Mouse (Mus musculus) cortical plate, adult 2 months (tissue): ENCODE data around the gene Pigv. TPM values are rescaled to one million over a fixed set of nuclear protein-coding genes. Genes with fewer than 3 reads are reported as not detected.

Experiments used
- H3K27ac ChIP-seq: fragments of 200-500 bp; 2 replicates; pipeline ENCODE4 v1.5.1; 2012; ENCODE audit warnings: low read length, control low read depth, inconsistent platforms; ENCODE audit not compliant: insufficient read depth
- H3K4me1 ChIP-seq: fragments of 200-500 bp; 2 replicates; pipeline ENCODE4 v1.6.1; 2011; ENCODE audit warnings: low read length; ENCODE audit not compliant: control insufficient read depth, insufficient read depth
- H3K4me3 ChIP-seq: fragments of 200-500 bp; 2 replicates; pipeline ENCODE4 v1.5.1; 2011; ENCODE audit warnings: mild to moderate bottlenecking, low read length, control low read depth; ENCODE audit not compliant: insufficient read depth
- CTCF ChIP-seq: fragments of 200-500 bp; IDR thresholded peaks from 2 replicates; pipeline ENCODE4 v1.5.1; 2011; ENCODE audit warnings: mild to moderate bottlenecking, control low read depth, low read length; ENCODE audit not compliant: insufficient read depth; ENCODE audit errors: extremely low read depth
- POLR2A ChIP-seq: fragments of 200-500 bp; IDR thresholded peaks from 2 replicates; pipeline ENCODE4 v1.6.1; 2011; ENCODE audit warnings: mild to moderate bottlenecking, low read length, control low read depth; ENCODE audit not compliant: insufficient read depth; ENCODE audit errors: extremely low read depth
- polyA plus RNA-seq: library from polyadenylated mRNA; depleted of rRNA; stranded (reverse); fragments of >200 nt; gene quantifications from 2 replicates; pipeline ENCODE4 v1.2.3, GENCODE M21; 2012; rRNA removed

Gene Pigv
- polyA plus RNA-seq, 1 experiment: 6.6 TPM

- TF ChIP-seq CTCF: no peak
- no peak for TF ChIP-seq POLR2A
- H3K4me1 ChIP-seq: peaks cover 2% of the 10 kb centered on the region; the same call in 1 of the 2 replicates
- no peak overlapping the region for H3K27ac ChIP-seq
- no peak overlapping the region for H3K4me3 ChIP-seq
Observed at GRCm38 (mm10) chr4:133619473-133620136, 52.8 kb downstream of the Pigv start.

GRCm38 (mm10) chr4:133617936-133618335 is 54.5 kb downstream of the Pigv start:
- TF ChIP-seq CTCF: no peak
- TF ChIP-seq POLR2A: no peak
- no peak overlapping the region for H3K27ac ChIP-seq
- H3K4me1 ChIP-seq: peaks cover 5% of the 10 kb centered on the region
- H3K4me3 ChIP-seq: no peak overlapping the region

GRCm38 (mm10) chr4:133615416-133615815 is 57.0 kb downstream of the Pigv start:
- TF ChIP-seq CTCF (no peak), POLR2A (no peak)
- no peak overlapping the region for H3K27ac ChIP-seq
- H3K4me3 ChIP-seq: no peak overlapping the region
- peaks cover 5% of the 10 kb centered on the region for H3K4me1 ChIP-seq

- TF ChIP-seq CTCF (no peak), POLR2A (no peak)
- Histone ChIP-seq H3K27ac (no peak overlapping the region), H3K4me3 (no peak overlapping the region), H3K4me1 (peaks cover 5% of the 10 kb centered on the region)
Observed at GRCm38 (mm10) chr4:133614274-133614761, 58.1 kb downstream of the Pigv start.

- TF ChIP-seq POLR2A (no peak), CTCF (no peak)
- Histone ChIP-seq H3K4me1 (peaks cover 5% of the 10 kb centered on the region), H3K4me3 (no peak overlapping the region), H3K27ac (no peak overlapping the region)
Observed at GRCm38 (mm10) chr4:133613867-133614266, 58.6 kb downstream of the Pigv start.

- no peak overlapping the region for H3K4me3 ChIP-seq
- peaks cover 5% of the 10 kb centered on the region for H3K4me1 ChIP-seq
- TF ChIP-seq POLR2A (no peak), CTCF (no peak)
Observed at GRCm38 (mm10) chr4:133613026-133613425, 59.4 kb downstream of the Pigv start.

GRCm38 (mm10) chr4:133612416-133612815 is 60.0 kb downstream of the Pigv start:
- Histone ChIP-seq H3K4me3 (no peak overlapping the region), H3K27ac (no peak overlapping the region), H3K4me1 (peaks cover 5% of the 10 kb centered on the region)
- TF ChIP-seq POLR2A (no peak), CTCF (0 out of 2 replicates have a peak, but pooled peaks have one; percentile 10)

More at GRCm38 (mm10) chr4:133613026-133613425, 59.4 kb downstream of the Pigv start:
- H3K27ac ChIP-seq: no peak overlapping the region

- peaks cover 5% of the 10 kb centered on the region for H3K4me1 ChIP-seq
- TF ChIP-seq POLR2A (no peak), CTCF (no peak)
- H3K27ac ChIP-seq: no peak overlapping the region
- H3K4me3 ChIP-seq: no peak overlapping the region
Observed at GRCm38 (mm10) chr4:133611815-133612214, 60.6 kb downstream of the Pigv start.

Other genes with a start within 250 kb of the Pigv start
- gene Tent5b, start 192.5 kb downstream of the Pigv start, polyA plus RNA-seq: 0.04 and 0.06 TPM in 2 replicates
- 119 and 128 TPM in 2 replicates for gene Trnp1, start 174.1 kb downstream of the Pigv start, polyA plus RNA-seq
- 0.08 and 0.13 TPM in 2 replicates for gene Kdf1, start 153.7 kb downstream of the Pigv start, polyA plus RNA-seq
- gene Nudc, start 126.7 kb downstream of the Pigv start, polyA plus RNA-seq: 184 and 202 TPM in 2 replicates
- not detected in 2 replicates for gene Nr0b2, start 119.3 kb downstream of the Pigv start, polyA plus RNA-seq
- 6.3 and 7.6 TPM in 2 replicates for gene Gpatch3, start 97.9 kb downstream of the Pigv start, polyA plus RNA-seq
- 19.4 and 22.2 TPM in 2 replicates for gene Gpn2, start 88.3 kb downstream of the Pigv start, polyA plus RNA-seq
- 2.1 and 2.6 TPM in 2 replicates for gene Sfn, start 70.5 kb downstream of the Pigv start, polyA plus RNA-seq
- 36.8 and 38.4 TPM in 2 replicates for gene Zdhhc18, start 22.5 kb downstream of the Pigv start, polyA plus RNA-seq
- gene Arid1a, start 84.1 kb upstream of the Pigv start, polyA plus RNA-seq: 44.3 and 45.1 TPM in 2 replicates
- gene Rps6ka1, start 215.2 kb upstream of the Pigv start, polyA plus RNA-seq: 13.2 and 13.3 TPM in 2 replicates